Mouse (Mus musculus) lung, postnatal 36 days (tissue): ENCODE results near the gene Slc2a12.

Source experiments
- DNase-seq: peaks from one replicate; pipeline ENCODE4 v3.0.0; 2022; ENCODE audit warnings: mixed read lengths

Slc2a12 gene

DNA sequence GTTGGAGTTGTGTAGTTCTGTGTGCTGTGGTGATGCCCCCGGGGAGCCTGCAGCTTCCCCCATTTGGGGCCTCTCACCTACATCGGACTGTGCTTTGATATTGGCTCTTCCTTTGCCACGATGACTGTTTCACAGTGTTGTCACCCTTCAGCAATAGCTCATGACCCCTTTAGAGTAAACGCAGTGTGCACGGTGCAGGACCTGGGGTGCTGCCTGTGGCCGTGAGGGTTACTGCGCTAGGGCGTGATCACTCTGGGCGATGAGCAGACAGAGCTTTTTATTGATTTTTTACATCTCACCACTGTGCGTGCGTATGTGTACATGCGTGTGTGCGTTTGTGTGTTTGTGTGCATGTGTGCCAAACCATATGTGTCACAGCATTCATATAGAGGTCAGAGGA, 23.7 kb downstream of the Slc2a12 start:
- DNase-seq: no peak

DNA sequence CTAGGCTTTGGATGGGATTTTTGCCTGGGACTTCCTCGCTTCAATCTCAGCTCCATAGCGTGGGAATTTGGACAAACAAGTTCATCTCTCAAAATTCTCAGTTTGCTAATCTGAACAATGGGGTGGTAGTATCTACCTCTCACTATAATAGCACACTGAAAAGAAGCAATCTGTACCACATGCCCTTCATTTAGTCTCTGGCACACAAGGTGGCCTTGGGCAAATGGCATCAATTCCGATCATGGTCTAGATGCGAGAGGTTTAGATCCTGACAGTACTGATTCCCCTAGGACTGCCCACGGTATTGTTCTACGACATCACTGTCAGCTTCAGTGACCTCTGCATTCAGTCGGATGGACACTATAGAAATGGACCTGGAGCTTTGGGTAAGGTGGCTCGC, 29.4 kb downstream of the Slc2a12 start:
- DNase-seq: no peak

DNA sequence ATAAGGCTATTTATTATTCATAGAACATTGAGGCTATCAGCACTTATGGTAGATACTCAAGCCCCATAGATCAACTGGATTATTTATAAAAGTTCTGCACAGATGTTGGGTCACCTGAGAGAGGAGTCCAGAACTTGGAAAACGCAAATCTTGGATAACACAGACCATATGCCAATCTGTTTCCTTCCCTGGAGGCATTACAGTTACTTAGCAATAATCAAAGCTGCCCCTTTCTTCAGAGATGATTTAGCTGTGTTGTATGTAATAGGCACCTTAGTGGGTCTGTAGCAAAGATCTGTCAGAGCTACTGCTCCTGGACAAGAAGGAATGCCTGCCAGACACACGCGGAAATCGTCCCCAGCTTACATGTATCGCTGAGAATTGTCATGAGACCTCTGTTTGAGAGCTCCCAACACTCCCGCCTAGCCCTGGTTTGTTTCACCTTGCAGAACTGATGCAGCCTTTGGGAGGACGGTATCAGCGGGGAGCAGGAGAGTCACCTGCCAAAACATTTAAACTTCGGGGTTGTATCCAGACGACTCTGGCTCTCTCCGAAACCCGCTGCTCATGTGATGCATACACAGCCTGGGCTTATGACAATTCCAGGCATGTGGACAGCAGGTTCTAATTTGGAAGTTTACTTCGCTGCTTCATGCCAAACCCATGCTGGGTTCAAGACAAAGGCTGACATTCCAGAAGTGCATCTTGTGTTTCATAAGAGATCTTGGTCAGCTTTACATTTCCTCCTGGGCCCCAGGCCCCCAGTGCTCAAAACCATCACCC, 31.2 kb downstream of the Slc2a12 start:
- DNase-seq: no peak

DNA sequence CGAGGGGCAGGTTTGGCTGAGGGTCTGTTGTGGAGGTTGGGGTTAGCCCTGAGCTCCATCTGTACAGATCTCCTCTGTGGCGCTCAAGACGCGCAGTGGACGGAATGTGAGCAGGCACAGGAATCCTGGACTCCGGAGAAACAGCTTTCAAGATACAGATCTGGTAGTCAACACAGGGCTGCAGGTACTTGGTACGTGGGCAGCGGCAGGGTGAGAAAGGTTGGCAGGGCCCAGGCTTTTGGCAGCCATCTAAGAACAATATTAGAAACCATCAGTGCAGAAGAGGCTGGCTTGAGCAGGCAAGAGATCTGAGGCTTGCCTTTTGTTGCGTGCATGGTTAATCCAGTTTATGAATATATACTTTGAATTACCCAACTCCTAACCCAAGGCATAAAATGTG, 51.4 kb downstream of the Slc2a12 start:
- peak; percentile 31 for DNase-seq

DNA sequence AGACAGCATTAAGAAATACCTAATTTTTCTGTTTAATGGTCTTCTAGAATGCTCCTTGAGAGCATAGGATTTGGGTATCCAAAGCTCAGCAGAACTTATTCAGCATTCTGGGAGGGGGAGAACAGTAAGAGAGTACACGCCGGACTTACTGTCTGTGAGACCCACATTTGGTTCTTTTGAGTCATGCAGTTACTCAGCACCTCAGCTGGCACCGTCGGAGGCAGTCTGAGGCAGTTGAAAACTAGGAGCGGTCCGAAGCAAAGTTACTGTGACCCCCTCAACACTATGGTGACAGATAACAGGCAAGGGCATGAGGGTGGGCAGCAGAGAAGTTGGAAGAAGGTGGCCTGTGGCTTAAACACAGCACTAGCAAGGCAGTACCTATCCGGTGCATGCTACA, 52.1 kb downstream of the Slc2a12 start:
- DNase-seq: no peak

DNA sequence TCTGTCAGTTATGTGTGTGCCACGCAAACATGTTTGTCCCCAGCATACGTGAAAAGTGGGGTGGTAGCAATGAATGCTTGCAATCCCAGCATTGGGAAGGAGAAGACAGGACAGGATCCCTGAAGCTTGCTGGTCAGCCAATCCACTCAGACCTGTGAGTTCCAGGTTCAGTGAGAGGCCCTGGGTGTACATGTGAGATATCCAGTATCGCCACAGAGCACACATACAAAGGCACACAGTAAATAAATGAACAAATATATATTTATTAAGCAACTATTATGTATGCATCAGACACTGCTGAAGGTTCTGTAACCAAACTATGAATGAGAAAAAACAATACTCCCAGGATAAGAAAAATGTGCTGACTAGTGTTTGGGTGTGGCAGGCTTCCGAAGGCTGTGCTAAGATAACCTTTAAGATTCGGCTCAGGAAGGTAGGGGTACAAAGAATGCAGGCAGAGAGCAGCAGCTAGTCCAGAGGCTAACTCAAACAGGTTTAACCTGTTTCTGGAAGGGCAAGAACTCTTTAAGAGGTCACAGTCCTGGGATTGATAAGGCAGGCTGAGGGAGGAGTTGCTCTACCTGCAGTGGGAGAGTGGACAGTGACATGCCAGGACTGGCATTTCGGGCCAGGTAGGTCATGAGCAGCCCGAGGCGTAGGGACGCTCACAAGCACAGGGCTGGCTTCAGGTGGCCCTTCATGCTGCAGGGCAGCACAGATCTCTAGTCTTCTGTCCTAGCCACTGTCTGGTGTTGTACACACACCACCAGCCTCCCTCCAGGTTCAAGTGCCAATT, 53.5 kb downstream of the Slc2a12 start:
- DNase-seq: peak; percentile 42

DNA sequence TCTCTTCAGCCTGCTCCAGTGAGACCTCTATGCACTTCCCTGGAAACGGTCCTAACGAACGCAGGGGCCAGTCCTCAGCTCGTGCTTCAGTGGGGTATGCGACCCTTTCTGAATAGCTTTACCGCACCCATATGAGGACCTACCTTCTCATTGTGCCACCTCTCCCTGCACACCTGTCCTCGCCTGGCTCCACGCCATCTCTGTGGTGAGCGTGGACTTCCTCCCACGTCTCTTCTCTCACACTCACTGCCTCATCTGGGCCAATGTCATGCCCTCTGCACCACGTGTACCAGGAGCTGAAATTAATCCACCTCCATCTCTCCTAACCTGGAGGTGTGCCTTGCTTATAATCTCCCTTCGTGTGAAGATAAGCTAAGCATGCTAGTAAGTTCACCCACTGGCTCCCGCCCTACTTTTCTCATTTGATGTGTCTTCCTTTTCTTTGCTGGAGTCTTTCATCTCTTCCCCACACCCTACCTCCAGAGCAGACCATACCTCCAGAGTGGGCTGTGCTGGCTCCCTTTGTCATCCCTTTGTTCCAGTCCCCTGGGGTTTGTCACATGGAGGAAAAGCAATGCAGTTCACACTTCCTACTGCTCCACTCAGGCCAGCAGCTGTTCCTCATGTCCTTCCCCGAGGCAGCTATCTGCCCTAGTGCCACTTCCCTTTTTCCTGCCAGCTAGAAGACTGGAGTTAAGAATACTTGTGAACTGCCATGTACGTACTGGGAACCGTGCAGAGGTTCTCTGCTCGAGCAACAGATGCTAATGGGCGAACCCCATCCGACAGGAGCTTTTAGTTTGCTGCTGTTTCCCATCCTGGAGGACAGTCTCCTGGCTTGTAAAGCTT, 54.9 kb downstream of the Slc2a12 start:
- DNase-seq: no peak

DNA sequence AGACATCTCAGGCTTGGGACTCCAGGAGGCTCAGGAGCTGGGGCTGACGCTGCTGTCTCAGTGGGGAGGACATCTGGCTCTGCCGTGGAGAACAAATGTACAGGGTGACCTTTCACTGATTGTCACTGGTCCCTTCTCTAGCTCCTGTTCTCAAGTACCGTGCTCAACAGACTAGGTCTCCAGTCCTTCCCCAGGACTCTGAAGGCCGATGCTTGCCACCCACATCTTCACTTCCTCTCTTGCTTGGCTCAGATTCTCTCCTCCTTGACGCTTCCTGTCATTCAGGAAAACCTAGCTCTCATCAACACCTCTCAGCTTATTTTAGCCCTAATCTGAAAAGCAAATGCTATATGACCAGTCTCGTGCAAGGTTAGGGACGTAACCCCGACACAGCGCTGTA, 56.0 kb downstream of the Slc2a12 start:
- no peak for DNase-seq

DNA sequence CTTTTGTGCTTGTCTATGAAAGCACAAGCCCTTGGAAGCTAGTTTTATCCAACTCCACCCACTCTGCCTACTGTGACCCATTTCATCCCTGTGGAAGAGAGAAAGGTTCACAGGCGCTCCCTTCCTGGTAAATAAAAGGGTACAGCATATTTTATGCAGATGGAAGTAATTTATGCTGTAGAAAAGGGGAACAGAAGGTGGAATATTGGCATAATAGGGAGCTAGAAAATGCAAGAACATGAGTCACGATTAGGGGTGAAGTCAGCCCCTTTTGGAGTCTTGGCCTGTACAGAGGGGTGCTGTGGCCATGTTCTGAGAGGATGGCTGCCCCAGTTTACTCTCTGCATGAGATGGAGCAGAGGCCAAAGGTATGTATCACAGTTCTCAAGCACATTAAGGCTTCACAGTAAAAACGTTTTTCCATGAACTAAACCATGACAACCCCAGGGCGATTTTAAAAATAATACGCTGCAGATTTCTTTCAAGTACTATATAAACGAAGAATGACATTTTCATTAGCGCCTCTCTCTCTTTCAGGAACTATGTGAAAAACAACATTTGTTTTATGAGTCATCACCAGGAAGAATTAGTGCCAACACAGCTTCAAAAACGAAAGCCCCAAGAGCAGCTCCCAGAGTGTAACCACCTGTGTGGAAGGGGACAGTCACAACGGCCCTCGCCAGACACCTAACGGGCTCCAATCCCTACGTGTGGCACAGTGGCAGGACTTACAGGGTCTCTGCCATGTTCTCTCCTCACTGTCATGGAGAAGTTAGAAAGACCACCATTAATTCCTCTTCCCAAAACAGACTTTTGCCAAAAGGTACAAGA, 56.9 kb downstream of the Slc2a12 start:
- DNase-seq: no peak

DNA sequence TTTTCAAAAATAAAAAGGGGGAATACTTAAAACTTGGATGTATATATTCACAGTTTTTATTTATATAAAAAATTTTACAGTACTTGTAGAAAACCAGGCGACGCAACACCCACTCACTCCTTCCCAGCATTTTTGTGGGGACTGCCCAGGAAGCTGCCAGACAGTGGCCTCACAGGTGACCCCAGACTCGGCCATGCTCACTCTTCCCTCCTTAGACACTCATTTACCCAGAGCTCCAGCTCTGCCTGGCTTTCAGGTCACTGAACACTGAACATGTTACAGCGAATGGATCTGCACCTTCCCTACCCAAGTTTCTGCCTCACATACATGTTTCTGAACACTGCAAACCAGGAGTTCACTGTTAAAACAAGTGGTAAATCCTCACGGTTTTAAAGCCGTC, 59.0 kb downstream of the Slc2a12 start:
- no peak for DNase-seq

DNA sequence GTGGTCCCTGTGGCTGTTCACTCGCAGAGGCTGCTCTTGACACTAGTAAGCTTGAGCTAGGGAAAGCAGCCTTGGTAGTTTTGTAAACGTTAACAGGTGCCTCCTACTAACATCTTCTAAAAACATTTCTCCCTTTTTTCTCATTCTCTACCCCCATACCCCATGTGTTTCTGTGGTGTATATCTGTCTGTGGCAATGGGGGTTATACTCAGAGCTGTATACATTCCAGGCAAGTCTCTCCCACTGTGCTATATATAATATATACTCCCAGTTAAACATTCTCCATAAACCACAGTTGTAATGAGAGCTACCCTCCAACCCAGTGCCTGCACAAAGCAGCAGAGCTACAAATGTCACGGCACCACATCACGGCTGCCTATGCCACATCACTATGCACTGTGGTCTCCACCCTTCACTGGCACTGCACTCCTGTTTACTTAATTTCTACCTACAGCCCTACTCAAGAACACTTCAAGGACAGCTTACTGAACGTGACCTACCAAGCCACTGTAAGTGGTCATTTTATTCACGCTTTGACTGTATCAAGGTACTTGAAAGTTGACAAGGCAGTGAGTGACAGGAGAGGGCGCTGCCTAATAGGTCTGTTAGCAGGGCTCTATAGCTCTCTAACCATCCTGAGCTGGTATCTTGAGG, 63.5 kb downstream of the Slc2a12 start:
- DNase-seq: peak; percentile 43

DNA sequence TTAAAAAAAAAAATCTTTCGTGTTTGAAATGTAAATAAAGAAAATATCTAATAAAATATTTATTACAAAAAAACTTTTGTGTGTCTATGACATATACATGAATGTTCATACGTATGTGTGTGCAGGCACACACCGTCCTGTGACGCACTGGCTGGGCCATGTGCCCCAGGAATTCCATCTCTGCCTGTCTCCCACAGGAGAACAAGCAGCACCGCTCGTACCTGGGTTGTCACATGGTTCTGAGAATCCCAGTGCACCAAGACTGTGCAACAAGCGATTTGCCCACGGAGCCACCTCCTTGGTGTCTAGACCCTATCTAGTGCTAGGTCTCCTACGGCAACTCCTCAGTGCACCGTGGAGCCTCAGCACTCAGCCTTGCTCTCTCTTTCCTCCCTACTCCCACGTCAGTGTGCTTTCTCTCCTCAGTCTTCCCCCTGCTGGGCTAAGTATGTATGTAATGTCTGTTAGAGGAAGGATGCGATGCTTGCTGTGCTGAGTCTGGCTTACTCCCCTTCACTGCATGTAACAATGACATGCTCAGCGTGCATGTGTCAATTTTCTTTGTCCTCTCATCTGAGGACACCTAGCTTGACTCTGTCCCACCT, 65.5 kb downstream of the Slc2a12 start:
- DNase-seq: no peak

DNA sequence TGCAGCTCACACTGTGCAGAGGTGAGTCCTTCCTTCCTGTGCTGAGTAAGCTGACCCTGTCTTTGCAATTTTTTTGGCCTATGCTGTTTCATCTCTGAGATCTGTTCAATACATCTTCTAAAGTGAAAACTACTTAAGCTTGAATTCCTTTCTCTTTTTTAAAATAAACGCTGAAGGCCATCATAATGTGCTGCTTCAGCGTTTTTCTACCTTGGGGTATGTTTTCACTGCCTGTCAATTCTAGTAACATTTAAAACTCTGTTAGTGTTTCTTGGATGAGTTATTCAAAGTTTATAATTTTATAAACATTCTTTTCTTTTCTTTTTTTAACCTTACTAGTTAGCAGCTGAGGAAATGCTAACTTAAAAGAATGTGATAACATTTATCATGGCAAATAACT, 68.1 kb downstream of the Slc2a12 start:
- no peak for DNase-seq

DNA sequence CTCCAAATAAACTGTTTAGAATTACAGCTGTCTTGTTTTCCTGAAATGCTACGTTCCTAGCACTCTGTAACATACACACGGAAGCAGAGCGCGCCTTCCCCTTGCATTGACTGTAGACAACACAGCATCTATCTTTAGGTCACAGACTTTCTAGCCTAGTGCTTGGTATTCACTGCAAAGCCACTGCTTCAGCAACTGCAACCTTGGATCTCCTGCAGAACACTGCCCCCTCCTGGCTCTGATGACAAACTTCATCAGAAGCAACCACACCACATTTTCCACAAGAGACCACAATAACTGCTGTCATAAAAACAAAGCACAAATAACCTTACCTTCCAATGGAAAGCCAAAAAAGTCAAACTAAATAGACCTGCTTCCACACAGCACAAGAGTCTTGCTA, 69.7 kb downstream of the Slc2a12 start:
- peak; percentile 67 for DNase-seq

DNA sequence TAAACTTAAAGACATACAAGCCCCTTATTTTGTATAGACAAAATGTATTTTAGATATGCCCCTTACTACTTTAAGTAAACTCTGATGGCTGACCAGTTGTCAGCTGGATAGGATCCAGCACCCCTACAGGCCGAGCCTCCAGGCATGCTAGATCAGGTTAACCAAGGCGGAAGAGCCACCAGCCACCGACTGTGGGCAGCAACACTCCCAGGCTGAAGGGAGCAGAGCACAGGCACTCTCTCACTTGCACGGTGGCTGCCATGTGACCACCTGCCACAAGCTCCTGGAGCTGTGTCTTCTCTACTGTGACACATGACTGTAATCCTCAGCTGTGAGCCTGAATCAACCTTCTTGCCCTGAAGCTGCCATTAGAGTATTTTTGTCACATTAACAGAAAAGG, 73.7 kb downstream of the Slc2a12 start:
- DNase-seq: no peak

DNA sequence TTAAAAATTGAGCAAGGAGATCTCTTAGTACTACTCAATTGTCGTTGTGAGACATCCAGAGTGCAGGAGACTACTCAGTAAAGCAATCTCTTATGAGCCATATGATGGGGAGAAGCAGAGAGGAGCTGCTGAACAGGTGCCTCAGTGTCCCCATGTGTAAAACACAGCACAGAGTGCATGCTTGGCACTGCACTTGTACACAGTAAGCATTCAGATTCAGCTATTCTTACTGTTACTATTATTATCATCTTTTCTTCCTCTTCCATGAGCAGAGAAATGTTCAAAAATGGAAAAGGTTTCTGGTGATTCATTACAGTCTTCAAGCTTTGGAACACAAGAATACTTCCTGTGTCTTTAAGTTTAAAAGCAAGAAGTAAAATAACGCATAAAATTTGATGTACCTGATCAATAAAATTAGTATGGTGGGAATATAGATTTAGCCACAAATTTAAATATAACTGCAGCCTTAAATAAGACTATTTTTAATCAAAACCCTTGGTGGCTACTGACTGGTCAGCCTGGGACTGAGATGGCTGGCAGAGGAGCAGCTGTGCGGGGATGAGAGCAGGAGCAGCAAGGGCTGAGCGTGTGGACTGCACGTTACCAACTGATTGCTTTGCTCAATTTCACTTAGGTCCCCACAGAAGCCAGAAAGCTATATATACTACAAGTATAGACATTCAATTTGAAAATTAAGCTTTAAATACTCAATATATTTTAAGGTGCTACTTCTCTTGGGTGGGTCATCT, 76.1 kb downstream of the Slc2a12 start:
- DNase-seq: no peak

DNA sequence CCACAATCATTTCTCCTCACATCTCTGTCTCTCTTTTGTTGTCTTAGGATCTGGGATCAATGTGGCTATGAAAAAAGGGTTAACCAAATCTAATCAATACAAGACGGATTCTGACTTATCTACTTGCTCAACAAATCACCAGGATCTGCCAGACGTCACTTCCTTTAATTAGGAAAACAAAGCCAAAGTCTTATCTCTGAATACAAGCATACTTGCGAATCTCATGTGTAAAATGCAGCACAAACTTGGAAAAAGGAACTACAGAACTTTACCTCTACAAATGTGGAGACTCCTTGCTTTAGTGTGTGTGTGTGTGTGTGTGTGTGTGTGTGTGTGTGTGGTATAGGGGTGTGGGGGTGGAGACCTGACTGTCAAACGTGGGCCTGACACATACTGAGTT, 80.4 kb downstream of the Slc2a12 start:
- DNase-seq: no peak

DNA sequence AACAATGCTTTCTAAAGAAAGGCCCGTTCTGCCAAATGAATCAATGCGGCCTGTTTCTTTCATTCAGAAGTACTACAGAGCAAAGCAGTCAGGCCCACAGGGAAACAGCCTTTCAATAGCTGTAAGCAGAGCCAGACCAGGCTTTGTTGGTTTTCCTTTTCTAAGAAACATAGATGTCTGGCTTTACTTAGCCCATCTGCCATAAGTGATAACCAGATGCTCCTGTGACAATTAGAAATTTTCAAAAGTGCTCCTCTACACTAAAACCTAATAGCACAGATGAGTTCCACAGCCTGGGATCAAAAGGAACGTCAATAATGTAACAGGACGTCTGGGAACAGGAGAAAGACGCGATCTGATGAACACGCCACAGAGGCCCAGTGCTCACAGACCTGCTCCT, 81.5 kb downstream of the Slc2a12 start:
- DNase-seq: no peak

DNA sequence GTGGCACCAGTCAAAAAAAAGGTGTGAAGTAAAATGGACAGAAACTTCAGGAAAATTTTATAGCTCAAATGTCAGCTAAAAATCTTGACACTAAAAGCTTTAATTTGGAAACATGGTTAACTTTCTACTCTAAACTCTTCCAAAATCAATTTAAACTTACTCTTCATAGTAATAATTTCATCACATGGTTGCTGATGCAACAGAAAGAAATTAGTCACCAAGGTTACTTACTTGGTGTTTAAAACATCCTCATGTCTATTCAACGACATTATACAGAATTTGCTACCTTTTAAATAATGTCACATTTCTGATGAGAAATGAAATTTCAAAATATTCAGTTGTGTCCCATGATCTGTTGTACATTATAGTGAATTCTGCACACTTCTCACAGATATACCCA, 83.4 kb downstream of the Slc2a12 start:
- no peak for DNase-seq

DNA sequence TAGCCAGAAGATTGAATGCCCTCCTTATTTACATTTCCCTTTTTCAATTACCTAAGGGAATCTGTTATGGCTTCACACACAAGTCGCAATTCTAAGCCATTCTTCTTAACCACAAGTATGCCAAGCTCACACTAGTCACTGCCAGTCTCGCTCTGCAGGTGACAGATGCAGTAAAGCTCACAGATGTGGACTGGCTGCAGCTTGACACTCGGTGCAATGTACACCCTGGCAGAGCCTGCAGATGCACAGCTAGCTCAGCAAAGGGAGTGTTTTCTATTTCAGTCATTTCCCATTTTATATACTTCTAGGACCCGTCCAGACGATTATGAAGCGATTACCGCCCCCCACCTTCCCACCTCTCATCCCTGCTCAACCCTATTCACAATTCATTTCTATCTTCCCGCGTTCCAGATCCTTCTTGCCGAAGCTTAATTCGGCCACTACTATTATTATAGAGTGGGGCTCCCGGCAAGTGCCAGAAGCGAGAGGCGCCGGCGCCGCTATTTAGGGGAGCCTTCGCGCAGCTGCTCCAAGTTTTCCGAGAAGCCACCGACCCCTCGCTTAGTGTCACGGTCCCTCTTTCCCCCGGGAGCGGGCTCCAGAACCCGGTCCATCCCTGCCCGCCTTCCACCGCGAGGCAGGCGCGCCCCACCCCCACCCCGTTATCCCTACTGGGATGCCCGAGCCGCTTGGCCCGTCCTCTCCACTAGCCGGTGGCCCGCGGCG, 85.6 kb downstream of the Slc2a12 start:
- DNase-seq: peak; percentile 12
